Mouse (Mus musculus) neural tube, embryonic 12.5 days (tissue): ENCODE data around the gene Iqcg. TPM values are rescaled to one million over a fixed set of nuclear protein-coding genes. Genes with fewer than 3 reads are reported as not detected.

Source experiments
- ATAC-seq: fragments of 200-750 bp; cut with Nextera tagmentation; 2 replicates; pipeline ENCODE4 v1.8.0; 2017; ENCODE audit warnings: low read depth, mild to moderate bottlenecking, moderate TSS enrichment, moderate library complexity; ENCODE audit not compliant: low FRiP score
- H3K27ac ChIP-seq: fragments of 300-500 bp; sonication (generic); 2 replicates; pipeline ENCODE4 v1.5.1; 2016
- H3K27me3 ChIP-seq: fragments of 300-500 bp; sonication (generic); replicated peaks from 2 replicates; pipeline ENCODE4 v1.6.1; 2016; ENCODE audit warnings: mild to moderate bottlenecking
- H3K36me3 ChIP-seq: fragments of 300-500 bp; sonication (generic); 2 replicates; pipeline ENCODE4 v1.6.1; 2016; ENCODE audit warnings: mild to moderate bottlenecking
- H3K4me1 ChIP-seq: fragments of 300-500 bp; sonication (generic); 2 replicates; pipeline ENCODE4 v1.6.1; 2016
- H3K4me2 ChIP-seq: fragments of 300-500 bp; sonication (generic); replicated peaks from 2 replicates; pipeline ENCODE4 v1.6.1; 2016; ENCODE audit warnings: mild to moderate bottlenecking
- H3K4me3 ChIP-seq: fragments of 300-500 bp; sonication (generic); 2 replicates; pipeline ENCODE4 v1.5.1; 2016
- H3K9ac ChIP-seq: fragments of 300-500 bp; sonication (generic); 2 replicates; pipeline ENCODE4 v1.6.1; 2016; ENCODE audit warnings: mild to moderate bottlenecking
- H3K9me3 ChIP-seq: fragments of 300-500 bp; sonication (generic); 2 replicates; pipeline ENCODE4 v1.6.1; 2016; ENCODE audit warnings: mild to moderate bottlenecking
- WGBS: fragments of 180-500 bp; shearing (Covaris S2); methylation state at CpG from one replicate; pipeline ENCODE4 v1.1.7; 2016; 5-methylcytosine and 5-hydroxymethylcytosine counted together
- polyA plus RNA-seq: library from polyadenylated mRNA; unstranded; fragments of >200 nt; fragmentation: Nextera tagmentation; extraction: Ambion mirVana; gene quantifications from 2 replicates; pipeline ENCODE4 v1.2.1, GENCODE M21; 2016

Gene Iqcg
- polyA plus RNA-seq, 1 experiment from 2014 or later = 4.5 TPM

DNA sequence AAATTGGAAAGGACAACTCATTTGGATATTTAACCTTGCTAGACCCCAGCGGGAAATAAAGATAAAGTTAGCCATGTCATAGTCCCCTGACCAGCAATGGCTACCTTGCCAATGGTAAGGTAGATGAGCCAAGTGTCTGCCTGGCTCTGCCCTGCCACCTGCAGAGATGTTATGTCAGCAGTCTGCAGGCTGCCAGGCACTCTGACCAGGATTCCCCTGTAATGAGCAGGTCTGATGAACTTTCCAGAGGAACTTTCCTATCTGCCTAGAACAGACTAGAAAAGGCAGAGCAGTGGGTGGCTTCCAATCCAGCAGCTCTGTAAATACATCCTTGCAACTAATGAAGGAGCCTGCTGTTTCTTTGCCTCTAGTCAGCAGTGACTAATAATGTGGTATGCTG is 41.1 kb downstream of the Iqcg start:
- H3K27ac ChIP-seq = no peak overlapping the region
- no peak for ATAC-seq
- no peak overlapping the region for H3K9ac ChIP-seq
- no peak overlapping the region for H3K4me2 ChIP-seq
- H3K4me3 ChIP-seq = no peak overlapping the region
- no peaks in the 10 kb centered on the region for H3K4me1 ChIP-seq
- H3K36me3 ChIP-seq = peaks cover 33% of the 10 kb centered on the region
- H3K9me3 ChIP-seq = no peaks in the 10 kb centered on the region
- WGBS = 95% methylated on average over 1 of the region's 1 CpGs
- no peaks in the 10 kb centered on the region for H3K27me3 ChIP-seq

DNA sequence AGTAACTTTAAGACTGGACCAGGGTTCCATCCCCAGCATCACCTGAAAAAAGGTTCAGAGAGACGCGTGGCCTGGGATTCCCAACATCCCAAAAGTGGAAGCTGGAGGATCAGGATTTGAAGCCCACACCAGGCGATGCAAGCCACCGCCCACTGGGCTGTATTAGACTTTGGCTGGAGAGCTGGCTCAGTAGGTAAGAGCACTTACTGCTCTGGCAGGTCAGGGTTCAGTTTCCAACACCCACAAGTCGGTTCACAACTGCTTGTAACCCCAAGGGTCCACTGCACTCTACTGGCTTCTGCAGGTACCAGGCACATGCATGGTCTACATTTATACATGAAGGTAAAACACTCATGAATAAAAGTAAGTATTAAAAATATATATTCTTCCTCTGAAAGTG is 42.2 kb downstream of the Iqcg start:
- 94% methylated on average over 5 of the region's 5 CpGs for WGBS
- ATAC-seq = no peak
- Histone ChIP-seq H3K27ac (no peak overlapping the region), H3K27me3 (no peaks in the 10 kb centered on the region), H3K4me2 (no peak overlapping the region), H3K4me3 (no peak overlapping the region), H3K9me3 (no peaks in the 10 kb centered on the region), H3K4me1 (no peaks in the 10 kb centered on the region), H3K36me3 (peaks cover 44% of the 10 kb centered on the region), H3K9ac (no peak overlapping the region)

DNA sequence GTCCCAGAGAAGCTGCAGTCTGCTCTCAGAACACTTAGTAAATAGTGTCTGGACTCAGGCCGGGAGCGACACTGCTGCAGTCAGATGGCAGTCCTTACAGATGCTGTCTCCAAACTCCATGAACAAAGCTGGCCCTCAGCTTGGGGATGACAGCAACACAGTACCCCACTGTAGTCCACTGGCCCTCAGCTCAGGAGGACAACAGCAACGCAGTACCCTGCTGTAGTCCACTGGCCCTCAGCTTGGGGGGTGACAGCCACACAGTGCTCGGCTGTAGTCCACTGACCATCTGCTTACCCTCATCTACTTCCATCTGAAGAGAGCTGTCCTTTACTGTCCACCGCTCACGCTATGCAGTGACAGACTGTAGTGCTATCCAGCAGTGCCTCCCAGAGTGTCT is 45.9 kb downstream of the Iqcg start:
- no peaks in the 10 kb centered on the region for H3K4me1 ChIP-seq
- no peaks in the 10 kb centered on the region for H3K27me3 ChIP-seq
- peaks cover 72% of the 10 kb centered on the region for H3K36me3 ChIP-seq
- H3K9me3 ChIP-seq = no peaks in the 10 kb centered on the region
- ATAC-seq = no peak
- H3K9ac ChIP-seq = no peak overlapping the region
- H3K4me3 ChIP-seq = no peak overlapping the region
- no peak overlapping the region for H3K27ac ChIP-seq
- WGBS = 91% methylated on average over 6 of the region's 6 CpGs
- no peak overlapping the region for H3K4me2 ChIP-seq

DNA sequence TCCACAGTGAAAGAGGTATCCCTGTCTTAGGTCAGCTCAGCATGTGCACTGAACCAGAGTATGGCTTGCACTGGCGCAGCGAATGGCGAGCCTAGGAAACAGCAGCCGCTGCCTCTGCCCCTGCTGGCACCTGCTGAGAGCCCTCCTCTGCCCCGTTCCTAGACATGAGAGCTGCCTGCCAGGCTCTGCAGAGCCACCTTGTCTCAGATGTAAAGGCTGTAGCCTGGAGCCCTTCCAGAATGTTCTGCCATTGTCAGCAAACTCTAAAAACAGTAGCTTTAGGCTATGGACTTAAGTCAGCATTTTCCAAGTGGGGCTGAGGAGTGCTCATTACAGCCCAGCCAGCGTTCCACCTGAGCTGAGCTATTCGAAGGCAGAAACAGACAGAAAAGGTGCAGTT is 48.6 kb downstream of the Iqcg start:
- no peaks in the 10 kb centered on the region for H3K27me3 ChIP-seq
- WGBS = 85% methylated on average over 7 of the region's 7 CpGs
- H3K9ac ChIP-seq = no peak overlapping the region
- no peak overlapping the region for H3K4me3 ChIP-seq
- H3K36me3 ChIP-seq = peaks cover 65% of the 10 kb centered on the region
- no peak overlapping the region for H3K27ac ChIP-seq
- ATAC-seq = no peak
- no peaks in the 10 kb centered on the region for H3K9me3 ChIP-seq
- no peak overlapping the region for H3K4me2 ChIP-seq
- no peaks in the 10 kb centered on the region for H3K4me1 ChIP-seq

DNA sequence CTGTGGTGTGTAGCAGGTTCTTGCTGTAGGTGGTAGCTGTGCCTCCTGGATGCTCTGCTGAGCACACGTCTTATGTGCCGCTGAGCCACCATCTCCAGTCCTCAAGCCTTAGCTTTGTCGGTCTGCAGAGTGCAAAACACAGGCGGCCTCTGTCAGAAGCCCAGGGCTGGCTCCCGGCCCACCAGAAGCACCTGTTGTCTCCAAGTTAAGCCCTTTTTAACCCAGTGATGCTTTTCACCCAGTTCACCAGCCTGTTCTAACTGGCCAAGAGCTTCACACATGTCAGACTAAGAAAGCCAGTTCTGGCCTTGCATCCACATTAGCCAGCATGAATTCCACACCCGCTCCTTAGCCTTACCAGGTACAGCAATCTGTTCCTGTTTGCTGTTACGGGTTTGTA is 49.1 kb downstream of the Iqcg start:
- Histone ChIP-seq H3K4me2 (no peak overlapping the region), H3K27me3 (no peaks in the 10 kb centered on the region), H3K9ac (no peak overlapping the region), H3K36me3 (peaks cover 65% of the 10 kb centered on the region), H3K4me1 (no peaks in the 10 kb centered on the region), H3K9me3 (no peaks in the 10 kb centered on the region), H3K4me3 (no peak overlapping the region), H3K27ac (no peak overlapping the region)
- no peak for ATAC-seq
- WGBS = 93% methylated on average over 7 of the region's 7 CpGs

DNA sequence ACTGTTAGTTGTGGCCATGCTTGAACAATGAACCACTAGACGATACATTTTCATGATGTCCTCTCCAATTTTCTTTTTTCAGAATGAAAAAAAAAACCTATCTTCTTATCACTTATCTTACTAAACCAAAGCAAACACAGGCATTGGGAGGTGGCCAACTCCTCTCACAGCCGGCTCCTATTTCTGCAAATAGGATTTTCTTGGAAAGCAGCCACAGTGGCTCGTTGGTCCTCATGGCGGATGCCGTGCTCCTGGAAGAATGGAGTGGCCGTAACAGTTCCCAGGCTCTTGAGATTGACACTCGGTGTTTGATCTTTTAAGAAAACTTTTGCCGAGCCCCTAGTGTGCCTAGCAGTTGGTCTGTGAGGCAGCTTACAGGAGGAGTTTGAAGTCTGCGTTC is 50.8 kb downstream of the Iqcg start:
- H3K27ac ChIP-seq = no peak overlapping the region
- 81% methylated on average over 9 of the region's 9 CpGs for WGBS
- no peak for ATAC-seq
- no peaks in the 10 kb centered on the region for H3K4me1 ChIP-seq
- H3K4me2 ChIP-seq = no peak overlapping the region
- H3K4me3 ChIP-seq = no peak overlapping the region
- peaks cover 70% of the 10 kb centered on the region for H3K36me3 ChIP-seq
- no peak overlapping the region for H3K9ac ChIP-seq
- no peaks in the 10 kb centered on the region for H3K27me3 ChIP-seq
- no peaks in the 10 kb centered on the region for H3K9me3 ChIP-seq

DNA sequence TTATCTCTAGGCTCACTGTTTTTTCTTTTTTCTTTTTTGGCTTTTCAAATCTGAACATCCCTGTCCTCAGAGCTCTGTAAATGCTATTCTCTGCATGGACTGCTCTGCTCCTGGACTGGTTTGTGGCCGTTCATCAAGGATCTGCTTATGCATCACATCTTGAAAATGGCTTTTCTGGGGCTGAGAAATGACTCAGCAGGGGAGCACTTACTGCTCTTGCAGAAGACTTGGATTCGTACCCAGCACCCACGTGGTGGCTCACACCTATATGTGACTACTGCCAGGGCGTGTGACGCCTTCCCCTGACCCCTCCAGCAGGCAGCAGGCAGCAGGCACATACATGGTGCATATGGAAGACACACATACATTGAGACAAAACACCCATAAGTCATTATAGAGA is 63.9 kb downstream of the Iqcg start:
- ATAC-seq = no peak
- H3K36me3 ChIP-seq = peaks cover 46% of the 10 kb centered on the region
- H3K9ac ChIP-seq = no peak overlapping the region
- WGBS = 90% methylated on average over 5 of the region's 5 CpGs
- H3K9me3 ChIP-seq = no peaks in the 10 kb centered on the region
- no peaks in the 10 kb centered on the region for H3K27me3 ChIP-seq
- no peaks in the 10 kb centered on the region for H3K4me1 ChIP-seq
- H3K4me3 ChIP-seq = no peak overlapping the region
- no peak overlapping the region for H3K4me2 ChIP-seq
- no peak overlapping the region for H3K27ac ChIP-seq

DNA sequence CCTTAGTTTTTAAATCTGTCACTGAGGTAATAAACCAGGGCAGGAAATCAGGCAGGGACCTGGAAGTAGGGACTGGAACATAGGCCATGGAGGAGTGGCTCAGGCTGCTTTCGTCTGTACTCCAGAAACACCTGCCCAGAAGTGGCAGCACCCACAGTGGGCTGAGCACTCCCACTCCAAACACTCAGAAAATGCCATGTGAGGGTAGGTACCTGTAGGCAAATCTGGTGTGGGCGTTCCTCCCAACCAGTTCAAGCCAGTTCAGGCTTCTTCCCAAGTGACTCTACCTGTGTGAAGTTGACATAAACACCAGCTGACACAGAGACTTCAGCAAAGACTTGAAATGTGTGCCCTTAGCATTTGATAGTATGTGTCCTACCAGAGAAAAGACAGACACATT is 71.4 kb downstream of the Iqcg start:
- H3K27ac ChIP-seq = no peak overlapping the region
- peaks cover 42% of the 10 kb centered on the region for H3K36me3 ChIP-seq
- H3K4me2 ChIP-seq = no peak overlapping the region
- H3K27me3 ChIP-seq = no peaks in the 10 kb centered on the region
- no peaks in the 10 kb centered on the region for H3K4me1 ChIP-seq
- no peaks in the 10 kb centered on the region for H3K9me3 ChIP-seq
- H3K4me3 ChIP-seq = no peak overlapping the region
- ATAC-seq = no peak
- WGBS = 99% methylated on average over 2 of the region's 2 CpGs
- no peak overlapping the region for H3K9ac ChIP-seq

DNA sequence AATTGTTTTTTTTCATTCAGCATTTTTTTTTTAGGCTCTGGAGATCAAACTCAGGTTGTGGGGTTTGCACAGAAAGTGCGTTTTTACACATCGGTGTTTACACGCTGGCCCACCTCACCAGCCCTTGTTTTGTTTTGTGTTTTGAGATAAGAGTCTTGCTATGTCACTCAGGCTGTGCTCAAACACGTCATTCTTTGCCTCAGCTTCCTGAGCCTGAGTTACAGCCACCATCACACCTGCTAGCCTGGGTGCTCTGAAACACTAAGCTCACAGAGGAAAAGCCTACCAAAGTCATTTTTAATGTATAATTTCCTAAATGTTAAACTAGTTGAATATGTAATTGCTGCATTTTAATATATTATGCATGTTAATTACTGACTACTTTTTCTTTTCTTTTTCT is 74.6 kb downstream of the Iqcg start:
- Histone ChIP-seq H3K27me3 (no peaks in the 10 kb centered on the region), H3K4me3 (no peak overlapping the region), H3K9me3 (no peaks in the 10 kb centered on the region), H3K4me2 (no peak overlapping the region), H3K36me3 (peaks cover 42% of the 10 kb centered on the region), H3K9ac (no peak overlapping the region), H3K4me1 (no peaks in the 10 kb centered on the region), H3K27ac (no peak overlapping the region)
- no peak for ATAC-seq
- WGBS = 93% methylated on average over 4 of the region's 4 CpGs

DNA sequence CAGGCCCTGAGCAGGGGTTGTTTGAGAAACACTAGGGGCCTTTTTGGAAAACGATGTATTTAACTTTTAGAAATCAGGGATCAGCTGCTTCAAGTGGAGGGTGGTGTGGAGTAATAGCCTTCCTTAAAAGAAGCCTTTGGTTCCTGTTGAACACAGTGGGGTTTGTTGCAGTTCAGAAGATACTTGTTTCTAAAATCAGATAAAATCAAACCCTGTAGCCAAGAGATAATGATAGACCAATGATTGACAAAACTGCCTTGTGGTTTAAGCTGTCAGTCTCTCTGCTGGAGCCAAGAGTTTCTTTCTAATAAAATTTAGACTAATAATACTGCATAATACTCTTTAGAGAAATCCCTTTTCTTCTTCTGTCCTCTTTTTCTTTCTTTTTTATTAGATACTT is 75.8 kb downstream of the Iqcg start:
- H3K27me3 ChIP-seq = no peaks in the 10 kb centered on the region
- H3K4me1 ChIP-seq = no peaks in the 10 kb centered on the region
- no peak overlapping the region for H3K27ac ChIP-seq
- H3K9me3 ChIP-seq = no peaks in the 10 kb centered on the region
- 90% methylated on average over 1 of the region's 1 CpGs for WGBS
- H3K4me2 ChIP-seq = no peak overlapping the region
- H3K9ac ChIP-seq = no peak overlapping the region
- H3K4me3 ChIP-seq = no peak overlapping the region
- H3K36me3 ChIP-seq = peaks cover 40% of the 10 kb centered on the region
- no peak for ATAC-seq

DNA sequence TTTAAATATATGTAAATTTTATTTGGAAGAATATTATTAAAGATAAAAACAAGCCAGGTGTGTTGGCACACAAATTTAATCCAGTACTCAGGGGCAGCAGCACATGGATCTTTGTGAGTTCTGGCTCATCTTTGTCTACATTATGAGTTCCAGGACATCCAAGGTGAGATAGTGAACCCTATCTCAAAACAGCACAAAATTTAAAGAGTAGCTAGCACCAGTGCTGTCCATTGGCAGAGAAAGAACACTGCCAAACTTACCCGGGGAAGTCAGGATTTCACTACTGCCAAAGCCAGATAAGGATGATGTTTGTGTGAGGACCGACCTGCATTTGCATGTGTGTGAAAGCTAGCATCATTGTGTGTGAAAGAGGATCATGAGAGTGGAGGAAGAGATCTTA is 83.0 kb downstream of the Iqcg start:
- no peak overlapping the region for H3K9ac ChIP-seq
- H3K36me3 ChIP-seq = peaks cover 32% of the 10 kb centered on the region
- no peak overlapping the region for H3K27ac ChIP-seq
- no peak overlapping the region for H3K4me2 ChIP-seq
- H3K9me3 ChIP-seq = no peaks in the 10 kb centered on the region
- no peaks in the 10 kb centered on the region for H3K4me1 ChIP-seq
- H3K27me3 ChIP-seq = no peaks in the 10 kb centered on the region
- no peak for ATAC-seq
- 88% methylated on average over 2 of the region's 2 CpGs for WGBS
- no peak overlapping the region for H3K4me3 ChIP-seq

DNA sequence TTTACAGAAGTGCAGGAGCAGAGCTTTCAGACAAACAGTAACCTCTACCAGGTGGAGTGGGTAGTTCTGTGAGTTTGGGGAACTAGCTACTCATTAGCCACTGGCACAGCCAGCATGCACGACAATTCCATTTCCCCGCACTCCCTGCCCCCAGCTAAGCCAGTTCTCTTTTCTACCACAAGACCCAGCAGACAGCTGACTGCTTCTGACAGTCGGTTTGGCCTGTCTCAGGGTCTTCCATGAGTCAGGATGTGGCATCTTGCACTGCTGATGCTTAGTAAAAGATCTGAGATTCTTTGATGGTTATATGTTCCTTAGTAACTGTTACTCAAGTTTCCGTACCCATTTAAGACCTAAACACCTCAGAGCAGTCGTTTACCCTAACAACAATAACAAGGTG is 83.5 kb downstream of the Iqcg start:
- H3K9me3 ChIP-seq = no peaks in the 10 kb centered on the region
- H3K4me3 ChIP-seq = no peak overlapping the region
- H3K27me3 ChIP-seq = no peaks in the 10 kb centered on the region
- H3K27ac ChIP-seq = no peak overlapping the region
- WGBS = 78% methylated on average over 5 of the region's 5 CpGs
- H3K36me3 ChIP-seq = peaks cover 28% of the 10 kb centered on the region
- ATAC-seq = no peak
- no peaks in the 10 kb centered on the region for H3K4me1 ChIP-seq
- no peak overlapping the region for H3K9ac ChIP-seq
- H3K4me2 ChIP-seq = no peak overlapping the region
